Mouse (Mus musculus) embryonic facial prominence, embryonic 13.5 days (tissue): ENCODE results near the gene Apopt1. TPM values are rescaled to one million over a fixed set of nuclear protein-coding genes. Genes with fewer than 3 reads are reported as not detected.

Experiments
- ATAC-seq: fragments of 200-750 bp; cut with Nextera tagmentation; 2 replicates; pipeline ENCODE4 v1.8.0; 2017; ENCODE audit warnings: low read depth; ENCODE audit not compliant: insufficient number of reproducible peaks, insufficient read depth, low FRiP score, low TSS enrichment
- H3K27ac ChIP-seq: fragments of 300-500 bp; sonication (generic); 2 replicates; pipeline ENCODE4 v1.5.1; 2015; ENCODE audit warnings: moderate library complexity, mild to moderate bottlenecking, inconsistent platforms
- H3K27me3 ChIP-seq: fragments of 300-500 bp; sonication (generic); 2 replicates; pipeline ENCODE4 v1.6.1; 2015; ENCODE audit warnings: mild to moderate bottlenecking, inconsistent platforms
- H3K36me3 ChIP-seq: fragments of 300-500 bp; sonication (generic); 2 replicates; pipeline ENCODE4 v1.6.1; 2015; ENCODE audit warnings: mild to moderate bottlenecking, inconsistent platforms
- H3K4me1 ChIP-seq: fragments of 300-500 bp; sonication (generic); 2 replicates; pipeline ENCODE4 v1.6.1; 2015; ENCODE audit warnings: inconsistent platforms
- H3K4me2 ChIP-seq: fragments of 300-500 bp; sonication (generic); 2 replicates; pipeline ENCODE4 v1.6.1; 2015; ENCODE audit warnings: moderate library complexity, mild to moderate bottlenecking, inconsistent platforms
- H3K4me3 ChIP-seq: fragments of 300-500 bp; sonication (generic); 2 replicates; pipeline ENCODE4 v1.5.1; 2015; ENCODE audit warnings: mild to moderate bottlenecking, inconsistent platforms
- H3K9ac ChIP-seq: fragments of 300-500 bp; sonication (generic); 2 replicates; pipeline ENCODE4 v1.6.1; 2015; ENCODE audit warnings: mild to moderate bottlenecking, inconsistent platforms
- H3K9me3 ChIP-seq: fragments of 300-500 bp; sonication (generic); 2 replicates; pipeline ENCODE4 v1.6.1; 2016; ENCODE audit warnings: inconsistent platforms
- WGBS: fragments of 180-500 bp; shearing (Covaris S2); methylation state at CpG from one replicate; pipeline ENCODE4 v1.1.7; 2015; ENCODE audit warnings: mixed read lengths; 5-methylcytosine and 5-hydroxymethylcytosine counted together
- polyA plus RNA-seq: library from polyadenylated mRNA; unstranded; fragments of >200 nt; fragmentation: Nextera tagmentation; extraction: Ambion mirVana; gene quantifications from 2 replicates; pipeline ENCODE4 v1.2.1, GENCODE M21; 2015

The Apopt1 gene
- polyA plus RNA-seq, 1 experiment from 2014 or later: 66.0 TPM

- Histone ChIP-seq H3K4me1 (peaks cover 43% of the 10 kb centered on the region), H3K27me3 (no peaks in the 10 kb centered on the region), H3K9me3 (no peaks in the 10 kb centered on the region), H3K4me3 (no peak overlapping the region), H3K9ac (no peak overlapping the region), H3K36me3 (peaks cover 22% of the 10 kb centered on the region), H3K27ac (no peak overlapping the region), H3K4me2 (no peak overlapping the region)
- WGBS: 91% methylated on average over 13 of the region's 13 CpGs
- no peak for ATAC-seq
These were observed 49.7 kb downstream of the Apopt1 start for GRCm38 (mm10) chr12:111762620-111763280.

GRCm38 (mm10) chr12:111766313-111767236, 53.5 kb downstream of the Apopt1 start:
- H3K9ac ChIP-seq: no peak overlapping the region

GRCm38 (mm10) chr12:111768322-111768928, 55.4 kb downstream of the Apopt1 start:
- no peak overlapping the region for H3K27ac ChIP-seq
- peaks cover 29% of the 10 kb centered on the region for H3K36me3 ChIP-seq
- H3K27me3 ChIP-seq: no peaks in the 10 kb centered on the region
- no peaks in the 10 kb centered on the region for H3K9me3 ChIP-seq
- H3K4me2 ChIP-seq: no peak overlapping the region
- H3K4me1 ChIP-seq: peaks cover 23% of the 10 kb centered on the region
- no peak overlapping the region for H3K4me3 ChIP-seq
- WGBS: 92% methylated on average over 10 of the region's 10 CpGs
- H3K9ac ChIP-seq: no peak overlapping the region
- no peak for ATAC-seq

More at GRCm38 (mm10) chr12:111766313-111767236, 53.5 kb downstream of the Apopt1 start:
- H3K4me3 ChIP-seq: no peak overlapping the region
- no peak overlapping the region for H3K27ac ChIP-seq
- peaks cover 29% of the 10 kb centered on the region for H3K4me1 ChIP-seq
- no peak for ATAC-seq
- WGBS: 57% methylated on average over 16 of the region's 16 CpGs
- no peaks in the 10 kb centered on the region for H3K27me3 ChIP-seq
- peaks cover 26% of the 10 kb centered on the region for H3K36me3 ChIP-seq
- H3K9me3 ChIP-seq: no peaks in the 10 kb centered on the region
- no peak overlapping the region for H3K4me2 ChIP-seq

GRCm38 (mm10) chr12:111769306-111769705, 56.2 kb downstream of the Apopt1 start:
- Histone ChIP-seq H3K4me3 (no peak overlapping the region), H3K4me1 (peaks cover 23% of the 10 kb centered on the region), H3K36me3 (peaks cover 31% of the 10 kb centered on the region), H3K9ac (no peak overlapping the region), H3K9me3 (no peaks in the 10 kb centered on the region), H3K4me2 (no peak overlapping the region), H3K27ac (peak overlapping the region; percentile 74), H3K27me3 (no peaks in the 10 kb centered on the region)
- no peak for ATAC-seq
- WGBS: 30% methylated on average over 10 of the region's 10 CpGs

- H3K9me3 ChIP-seq: no peaks in the 10 kb centered on the region
- H3K4me3 ChIP-seq: no peak overlapping the region
- no peak overlapping the region for H3K9ac ChIP-seq
- H3K27me3 ChIP-seq: no peaks in the 10 kb centered on the region
- peak overlapping the region; percentile 74 for H3K27ac ChIP-seq
- H3K36me3 ChIP-seq: peaks cover 38% of the 10 kb centered on the region
- H3K4me2 ChIP-seq: no peak overlapping the region
- 68% methylated on average over 8 of the region's 9 CpGs for WGBS
- H3K4me1 ChIP-seq: peaks cover 23% of the 10 kb centered on the region
- ATAC-seq: no peak
These were observed 56.9 kb downstream of the Apopt1 start for GRCm38 (mm10) chr12:111769816-111770577.

- no peak for ATAC-seq
- Histone ChIP-seq H3K4me2 (no peak overlapping the region), H3K9me3 (no peaks in the 10 kb centered on the region), H3K9ac (no peak overlapping the region), H3K36me3 (peaks cover 45% of the 10 kb centered on the region), H3K27me3 (no peaks in the 10 kb centered on the region), H3K27ac (no peak overlapping the region), H3K4me1 (peaks cover 21% of the 10 kb centered on the region), H3K4me3 (no peak overlapping the region)
- WGBS: 86% methylated on average over 10 of the region's 10 CpGs
These were observed 57.6 kb downstream of the Apopt1 start for GRCm38 (mm10) chr12:111770651-111771050.

- H3K36me3 ChIP-seq: peaks cover 75% of the 10 kb centered on the region
- peaks cover 7% of the 10 kb centered on the region for H3K4me1 ChIP-seq
- H3K27ac ChIP-seq: no peak overlapping the region
- 89% methylated on average over 16 of the region's 16 CpGs for WGBS
- no peaks in the 10 kb centered on the region for H3K9me3 ChIP-seq
- H3K27me3 ChIP-seq: no peaks in the 10 kb centered on the region
- H3K9ac ChIP-seq: no peak overlapping the region
- ATAC-seq: no peak
- H3K4me2 ChIP-seq: no peak overlapping the region
- H3K4me3 ChIP-seq: no peak overlapping the region
These were observed 61.1 kb downstream of the Apopt1 start for GRCm38 (mm10) chr12:111774156-111774555.

GRCm38 (mm10) chr12:111774845-111775244, 61.8 kb downstream of the Apopt1 start:
- Histone ChIP-seq H3K9me3 (0 out of 2 replicates have a peak, but pooled peaks cover 3% of the 10 kb centered on the region), H3K4me1 (peaks cover under 1% of the 10 kb centered on the region), H3K4me2 (no peak overlapping the region), H3K27ac (no peak overlapping the region), H3K4me3 (no peak overlapping the region), H3K36me3 (peaks cover 82% of the 10 kb centered on the region), H3K9ac (no peak overlapping the region), H3K27me3 (no peaks in the 10 kb centered on the region)
- no peak for ATAC-seq
- 83% methylated on average over 15 of the region's 15 CpGs for WGBS

- H3K9me3 ChIP-seq: 0 out of 2 replicates have a peak, but pooled peaks cover 3% of the 10 kb centered on the region
- ATAC-seq: no peak
- no peaks in the 10 kb centered on the region for H3K27me3 ChIP-seq
- H3K4me3 ChIP-seq: no peak overlapping the region
- H3K9ac ChIP-seq: no peak overlapping the region
- H3K4me1 ChIP-seq: no peaks in the 10 kb centered on the region
- H3K27ac ChIP-seq: no peak overlapping the region
- no peak overlapping the region for H3K4me2 ChIP-seq
- H3K36me3 ChIP-seq: peaks cover 98% of the 10 kb centered on the region
- WGBS: 93% methylated on average over 13 of the region's 13 CpGs
These were observed 64.9 kb downstream of the Apopt1 start for GRCm38 (mm10) chr12:111777919-111778318.

- no peak overlapping the region for H3K4me3 ChIP-seq
- no peak overlapping the region for H3K4me2 ChIP-seq
- no peak overlapping the region for H3K27ac ChIP-seq
- H3K27me3 ChIP-seq: no peaks in the 10 kb centered on the region
- H3K36me3 ChIP-seq: peaks cover 98% of the 10 kb centered on the region
- 0 out of 2 replicates have a peak, but pooled peaks cover 3% of the 10 kb centered on the region for H3K9me3 ChIP-seq
- no peak overlapping the region for H3K9ac ChIP-seq
- WGBS: 100% methylated on average over 1 of the region's 1 CpGs
- H3K4me1 ChIP-seq: no peaks in the 10 kb centered on the region
- no peak for ATAC-seq
These were observed 66.5 kb downstream of the Apopt1 start for GRCm38 (mm10) chr12:111779544-111779943.

- no peak overlapping the region for H3K4me2 ChIP-seq
- H3K27ac ChIP-seq: no peak overlapping the region
- H3K9ac ChIP-seq: no peak overlapping the region
- ATAC-seq: peak; percentile 27; the same call in 1 of the 2 replicates
- no peaks in the 10 kb centered on the region for H3K27me3 ChIP-seq
- no peak overlapping the region for H3K4me3 ChIP-seq
- H3K36me3 ChIP-seq: peaks cover 99% of the 10 kb centered on the region
- H3K4me1 ChIP-seq: no peaks in the 10 kb centered on the region
- WGBS: 72% methylated on average over 15 of the region's 15 CpGs
- H3K9me3 ChIP-seq: no peaks in the 10 kb centered on the region
These were observed 72.1 kb downstream of the Apopt1 start for GRCm38 (mm10) chr12:111785174-111785573.
